Mouse (Mus musculus): Measurements from ENCODE around the gene Olfr5. TPM values are rescaled to one million over a fixed set of nuclear protein-coding genes. Genes with fewer than 3 reads are reported as not detected.
"Not testable (repeated sequence)": the region's sequence is repeated elsewhere in the genome, so short reads cannot be mapped to it uniquely, and the experiment has no call there.

Olfr5 gene
- not detected for polyA plus RNA-seq (2021)

- in situ Hi-C loops (cut with MboI; ENCODE audit: low pct_unique_long_range_greater_than_20kb), result no loop called here
- ChIA-PET CTCF (no interaction called here), POLR2A (no interaction called here)
- TF ChIP-seq CTCF (IDR thresholded peaks at IDR 0.05), result no peak
- DNase-seq (ENCODE audit: low read depth, low spot score), result no peak
- H3K27me3 ChIP-seq, result no peaks in the 10 kb centered on the region
- ATAC-seq, result no peak
Measured at GRCm38 (mm10) chr7:6486841-6487240, at the start of gene Olfr5. Gene Olfr5, minus strand, starts transcription at chr7:6486941.

GRCm38 (mm10) chr7:6526141-6526540 is 39.4 kb upstream of the Olfr5 start:
- POLR2A ChIA-PET, result no interaction called here
- H3K27me3 ChIP-seq, result peaks cover 12% of the 10 kb centered on the region
- CTCF ChIA-PET, result interaction anchor here (0.8 to 1.6 kb wide), 4 partner anchors 12 to 91 kb away, joined by 3 to 9 read pairs (median 4); no protein-coding TSS in a partner anchor
- in situ Hi-C loops (cut with MboI; ENCODE audit: low pct_unique_long_range_greater_than_20kb), result loop anchor here (5.0 to 25.0 kb wide), 3 partner anchors 89 to 169 kb away; partner anchors contain the start of gene Olfr1344
- peak; percentile 65 for TF ChIP-seq CTCF (IDR thresholded peaks at IDR 0.05)
- DNase-seq (ENCODE audit: low read depth, low spot score) (no peak), ATAC-seq (no peak)

GRCm38 (mm10) chr7:6525001-6525400 is 38.3 kb upstream of the Olfr5 start:
- POLR2A ChIA-PET, result no interaction called here
- CTCF ChIA-PET, result interaction anchor here (1.3 to 1.6 kb wide), 3 partner anchors 11 to 90 kb away, joined by 4 to 9 read pairs (median 5); no protein-coding TSS in a partner anchor
- H3K27me3 ChIP-seq, result peaks cover 12% of the 10 kb centered on the region
- ATAC-seq (no peak), DNase-seq (ENCODE audit: low read depth, low spot score) (no peak)
- TF ChIP-seq CTCF (IDR thresholded peaks at IDR 0.05), result peak; percentile 28
- in situ Hi-C loops (cut with MboI; ENCODE audit: low pct_unique_long_range_greater_than_20kb), result loop anchor here (5.0 to 25.0 kb wide), 3 partner anchors 88 to 168 kb away; partner anchors contain the start of gene Olfr1344

- no peak for DNase-seq (ENCODE audit: low read depth, low spot score)
- CTCF ChIA-PET, result interaction anchor here (0.8 kb wide), 1 partner anchor 87 kb away, joined by 3 read pairs; no protein-coding TSS in a partner anchor
- no peak for TF ChIP-seq CTCF (IDR thresholded peaks at IDR 0.05)
- H3K27me3 ChIP-seq, result peaks cover 3% of the 10 kb centered on the region
- in situ Hi-C loops (cut with MboI; ENCODE audit: low pct_unique_long_range_greater_than_20kb), result no loop called here
- POLR2A ChIA-PET, result no interaction called here
- no peak for ATAC-seq
Measured at GRCm38 (mm10) chr7:6522850-6523249, 36.1 kb upstream of the Olfr5 start, which contains the start of gene Olfr1349. Gene Olfr1349, minus strand, starts transcription at chr7:6522950.

GRCm38 (mm10) chr7:6521666-6522065 is 34.9 kb upstream of the Olfr5 start:
- H3K27me3 ChIP-seq, result no peaks in the 10 kb centered on the region
- in situ Hi-C loops (cut with MboI; ENCODE audit: low pct_unique_long_range_greater_than_20kb), result no loop called here
- DNase-seq (ENCODE audit: low read depth, low spot score) (no peak), ATAC-seq (no peak)
- ChIA-PET POLR2A (no interaction called here), CTCF (no interaction called here)
- TF ChIP-seq CTCF (IDR thresholded peaks at IDR 0.05), result no peak

GRCm38 (mm10) chr7:6508648-6509047 is 21.9 kb upstream of the Olfr5 start, which contains the start of gene Olfr1348:
Gene Olfr1348, minus strand, starts transcription at chr7:6508748.
- peaks cover 18% of the 10 kb centered on the region for H3K27me3 ChIP-seq
- TF ChIP-seq CTCF (IDR thresholded peaks at IDR 0.05), result no peak
- in situ Hi-C loops (cut with MboI; ENCODE audit: low pct_unique_long_range_greater_than_20kb), result no loop called here
- DNase-seq (ENCODE audit: low read depth, low spot score) (no peak), ATAC-seq (no peak)
- ChIA-PET CTCF (no interaction called here), POLR2A (no interaction called here)

GRCm38 (mm10) chr7:6499655-6500054 is 12.9 kb upstream of the Olfr5 start, which contains the start of gene Olfr1347:
Gene Olfr1347, minus strand, starts transcription at chr7:6499755.
- DNase-seq (ENCODE audit: low read depth, low spot score) (no peak), ATAC-seq (no peak)
- CTCF ChIA-PET, result interaction anchor here (1.0 kb wide), 1 partner anchor 52 kb away, joined by 3 read pairs; no protein-coding TSS in a partner anchor
- in situ Hi-C loops (cut with MboI; ENCODE audit: low pct_unique_long_range_greater_than_20kb), result no loop called here
- no peak for TF ChIP-seq CTCF (IDR thresholded peaks at IDR 0.05)
- POLR2A ChIA-PET, result no interaction called here
- no peaks in the 10 kb centered on the region for H3K27me3 ChIP-seq

GRCm38 (mm10) chr7:6477633-6478032 is 9.1 kb downstream of the Olfr5 start:
- in situ Hi-C loops (cut with MboI; ENCODE audit: low pct_unique_long_range_greater_than_20kb); POLR2A ChIA-PET; H3K27me3 ChIP-seq; ATAC-seq; DNase-seq (ENCODE audit: low read depth, low spot score); CTCF ChIA-PET: not testable (repeated sequence)

GRCm38 (mm10) chr7:6466951-6467350 is 19.8 kb downstream of the Olfr5 start, which contains the start of gene Olfr1346:
Gene Olfr1346, plus strand, starts transcription at chr7:6467101.
- no peak for DNase-seq (ENCODE audit: low read depth, low spot score)
- CTCF ChIA-PET, result no interaction called here
- no peak for ATAC-seq
- POLR2A ChIA-PET, result no interaction called here
- peaks cover 15% of the 10 kb centered on the region for H3K27me3 ChIP-seq
- no peak for TF ChIP-seq CTCF (IDR thresholded peaks at IDR 0.05)
- in situ Hi-C loops (cut with MboI; ENCODE audit: low pct_unique_long_range_greater_than_20kb), result no loop called here

- ATAC-seq (no peak), DNase-seq (ENCODE audit: low read depth, low spot score) (no peak)
- CTCF ChIA-PET, result no interaction called here
- no peak for TF ChIP-seq CTCF (IDR thresholded peaks at IDR 0.05)
- H3K27me3 ChIP-seq, result peaks cover 4% of the 10 kb centered on the region
- POLR2A ChIA-PET, result no interaction called here
- in situ Hi-C loops (cut with MboI; ENCODE audit: low pct_unique_long_range_greater_than_20kb), result no loop called here
Measured at GRCm38 (mm10) chr7:6456399-6456798, 30.3 kb downstream of the Olfr5 start.

- in situ Hi-C loops (cut with MboI; ENCODE audit: low pct_unique_long_range_greater_than_20kb), result no loop called here
- ChIA-PET POLR2A (no interaction called here), CTCF (no interaction called here)
- H3K27me3 ChIP-seq, result peaks cover 4% of the 10 kb centered on the region
- TF ChIP-seq CTCF (IDR thresholded peaks at IDR 0.05), result no peak
- no peak for DNase-seq (ENCODE audit: low read depth, low spot score)
- no peak for ATAC-seq
Measured at GRCm38 (mm10) chr7:6455868-6456267, 30.9 kb downstream of the Olfr5 start, which contains the start of gene Olfr1336. Gene Olfr1336, plus strand, starts transcription at chr7:6456168.
